Mouse (Mus musculus) skeletal muscle tissue, adult 2 months (tissue): ENCODE measurements around the gene Muc13.

Experiments used
- DNase-seq: peaks from one replicate; pipeline ENCODE4 v3.0.0-alpha.2; 2012; ENCODE audit warnings: low read depth, low spot score

The Muc13 gene

DNA sequence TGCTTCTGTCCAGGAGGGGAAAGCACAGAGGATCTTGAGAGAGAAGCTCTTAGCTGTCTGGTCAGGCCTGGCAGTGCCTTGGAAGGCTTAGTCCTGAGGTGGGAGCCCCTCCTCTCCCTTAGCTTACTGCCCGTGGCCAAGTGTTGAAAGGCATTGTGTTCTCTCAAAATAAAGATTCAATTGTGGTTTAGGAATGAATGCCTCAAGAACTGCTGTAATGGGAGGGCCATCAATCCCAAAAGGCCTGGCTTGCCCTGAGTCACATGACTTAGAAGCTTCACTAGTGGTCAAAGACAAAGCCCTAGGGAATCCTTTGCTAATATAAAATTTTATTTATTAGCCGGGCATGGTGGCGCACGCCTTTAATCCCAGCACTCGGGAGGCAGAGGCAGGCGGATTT lies 30.8 kb downstream of the Muc13 start:
- DNase-seq = no peak

DNA sequence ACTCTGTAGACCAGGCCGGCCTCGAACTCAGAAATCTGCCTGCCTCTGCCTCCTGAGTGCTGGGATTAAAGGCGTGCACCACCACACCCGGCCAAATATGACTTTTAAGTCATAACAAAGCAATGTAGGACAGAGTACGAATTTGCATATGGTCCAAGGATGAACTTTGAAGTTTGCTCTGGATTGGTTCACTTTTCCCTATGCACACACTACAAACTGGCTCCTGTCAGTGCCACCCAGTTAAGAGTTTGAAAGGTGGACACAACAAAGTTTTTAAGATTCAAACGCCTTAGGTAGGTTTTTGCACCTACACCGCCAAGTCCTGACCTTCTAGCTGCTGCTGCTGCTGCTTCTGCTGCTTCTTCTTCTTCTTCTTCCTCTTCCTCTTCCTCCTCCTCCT lies 34.7 kb downstream of the Muc13 start:
- DNase-seq = no peak

DNA sequence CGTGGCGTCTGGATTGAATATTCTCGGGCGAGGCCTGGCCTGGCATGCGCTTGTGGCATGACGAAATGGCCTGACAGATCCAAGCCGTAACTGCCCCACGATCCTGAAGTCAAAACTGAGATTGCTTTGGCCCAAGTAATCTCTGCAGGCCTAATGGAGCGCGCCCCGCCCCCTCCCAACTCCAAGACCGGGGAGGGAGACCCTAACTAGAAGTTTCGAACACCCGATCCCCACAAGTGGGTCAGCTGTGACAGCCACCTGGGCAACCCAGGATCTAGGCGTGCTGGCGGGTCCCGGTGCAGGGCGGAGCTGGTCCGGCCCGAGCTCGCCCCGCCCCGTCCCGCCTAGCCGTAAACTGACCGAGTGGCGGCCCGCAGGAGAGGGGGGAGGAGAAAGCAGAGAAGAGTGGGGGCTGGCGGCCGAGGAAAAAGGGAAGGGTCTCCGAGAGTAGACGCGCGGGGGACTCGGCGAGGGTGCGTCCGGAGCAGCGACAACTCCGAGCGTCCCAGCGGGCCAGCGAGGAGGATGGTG lies 35.5 kb downstream of the Muc13 start, which contains the start of gene Itgb5:
Gene Itgb5, plus strand, starts transcription at position 365 of the 531 bp plus-strand sequence.
- peak; percentile 53 for DNase-seq

DNA sequence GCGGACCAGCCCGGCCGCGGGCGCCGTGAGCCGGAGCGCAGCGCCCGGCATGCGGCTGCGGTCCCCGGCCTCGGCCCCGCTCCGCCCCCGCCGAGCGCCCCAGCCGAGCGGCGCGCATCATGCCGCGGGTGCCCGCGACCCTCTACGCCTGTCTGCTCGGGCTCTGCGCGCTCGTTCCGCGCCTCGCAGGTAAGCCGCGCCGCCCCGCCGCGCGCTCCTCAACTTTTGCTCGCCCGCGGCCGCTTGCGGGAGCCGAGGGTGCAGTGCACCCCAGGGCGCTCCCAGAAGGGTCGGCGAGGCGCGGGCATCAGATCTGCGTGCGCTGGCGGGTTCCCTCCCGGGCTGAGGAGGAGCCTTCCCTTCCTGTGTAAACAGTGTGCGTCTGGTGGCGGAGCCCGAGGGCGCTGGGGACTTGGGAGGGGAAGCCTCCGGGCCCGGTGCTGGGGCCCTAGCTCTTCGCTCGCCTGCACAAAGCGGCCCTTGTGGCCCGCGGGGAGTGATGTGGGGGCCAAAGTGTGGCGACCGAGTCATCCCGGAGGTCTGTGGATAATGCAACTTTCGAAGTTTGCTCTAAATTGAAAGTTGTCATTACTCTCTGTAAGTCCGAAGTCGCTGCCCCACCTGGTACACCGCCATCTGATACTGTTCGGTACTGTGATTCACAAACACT lies 36.1 kb downstream of the Muc13 start:
- no peak for DNase-seq

DNA sequence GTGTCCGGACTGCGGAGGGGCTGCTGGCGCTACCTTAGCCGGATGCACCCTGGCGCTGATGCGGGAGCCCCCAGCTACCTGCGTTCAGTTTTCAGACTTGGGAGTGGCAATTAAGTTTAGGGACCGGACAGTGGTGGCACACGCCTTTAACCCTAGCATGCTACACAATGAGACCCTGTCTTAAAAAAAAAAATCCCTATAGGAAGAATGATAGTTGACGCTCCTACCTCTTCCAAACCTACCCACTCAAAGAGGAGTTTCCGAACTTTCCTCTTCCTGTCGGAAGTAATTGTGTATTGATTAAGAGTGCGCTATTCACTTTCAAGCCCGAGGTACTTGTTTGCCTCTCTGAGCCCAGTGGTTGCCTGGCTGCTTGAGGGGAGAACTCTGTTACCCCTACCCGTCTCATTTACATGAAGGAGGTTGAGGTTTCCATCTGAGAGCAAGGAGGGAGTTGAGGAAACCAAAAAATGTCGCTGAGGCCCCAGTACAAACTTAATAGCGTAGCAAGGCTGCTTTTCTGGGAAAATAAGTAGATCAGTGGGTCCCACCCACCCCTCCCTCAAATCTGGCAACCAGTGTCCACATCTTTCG lies 36.8 kb downstream of the Muc13 start:
- DNase-seq = no peak

DNA sequence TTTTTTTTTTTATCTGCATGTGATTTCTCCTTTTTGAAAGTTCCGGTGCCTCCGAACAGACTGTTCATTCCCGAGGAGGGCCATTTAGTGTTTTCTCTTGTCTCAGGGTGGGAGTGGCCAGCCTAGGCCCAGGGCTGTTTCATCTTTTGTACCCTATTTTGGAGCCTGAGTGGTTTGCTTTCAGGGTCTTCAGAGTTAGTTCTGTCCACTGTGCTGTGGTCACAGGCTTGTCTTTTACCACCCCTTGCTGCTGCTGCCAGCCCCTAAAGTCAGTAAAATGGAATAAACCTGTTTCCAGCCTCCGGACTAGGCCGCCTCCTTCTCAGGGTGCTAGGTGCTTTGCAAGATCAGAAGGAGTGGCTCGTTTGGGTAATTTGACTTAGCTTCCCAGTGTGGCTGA lies 38.2 kb downstream of the Muc13 start:
- no peak for DNase-seq

DNA sequence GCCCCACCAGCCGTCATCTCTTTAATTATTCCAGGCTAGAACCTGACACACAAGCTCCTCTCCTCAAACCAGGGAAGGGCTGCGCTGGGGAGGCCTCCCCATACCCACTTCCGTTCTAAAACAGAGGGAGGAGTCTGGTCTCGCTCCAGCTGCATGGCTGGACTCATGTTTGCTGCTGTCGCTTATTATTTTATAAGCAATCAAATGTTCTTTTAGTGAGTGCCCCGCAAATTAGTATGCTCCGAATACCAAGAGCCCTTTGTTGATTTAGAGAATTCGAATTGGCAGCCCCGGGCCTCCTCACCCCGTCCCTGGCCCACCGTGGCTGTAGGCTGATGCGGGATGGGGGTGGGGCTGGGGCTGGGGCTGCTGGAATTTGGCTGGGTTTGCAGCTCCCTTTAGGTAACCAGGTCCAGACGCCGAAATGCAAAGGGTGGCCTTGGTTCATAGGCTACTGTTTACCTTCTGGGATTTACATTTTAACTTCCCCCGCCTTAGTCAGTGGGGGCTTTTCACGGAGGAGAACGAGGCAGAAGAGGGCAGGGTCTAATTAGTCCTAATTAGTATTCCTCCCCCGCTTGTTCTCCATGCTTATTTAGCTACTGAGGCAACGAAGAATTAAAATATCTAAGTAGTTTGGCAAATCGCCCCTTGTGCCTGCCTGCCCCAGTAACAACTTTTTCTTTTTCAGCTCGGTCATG lies 39.0 kb downstream of the Muc13 start:
- no peak for DNase-seq

DNA sequence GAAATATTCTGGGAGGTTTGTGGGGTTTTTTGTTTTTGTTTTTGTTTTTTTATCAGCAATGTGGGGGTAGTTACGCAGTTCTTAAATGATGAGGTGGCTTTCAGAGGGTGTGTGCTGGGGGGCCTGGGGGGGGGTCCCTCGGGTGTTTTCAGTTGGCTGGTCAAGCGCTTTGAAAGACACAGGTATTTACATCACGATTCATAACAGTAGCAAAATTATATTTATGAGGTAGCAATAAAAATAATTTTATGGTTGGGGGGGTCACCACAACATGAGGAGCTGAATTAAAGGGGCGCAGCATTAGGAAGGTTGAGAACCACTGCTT lies 39.6 kb downstream of the Muc13 start:
- DNase-seq = no peak

DNA sequence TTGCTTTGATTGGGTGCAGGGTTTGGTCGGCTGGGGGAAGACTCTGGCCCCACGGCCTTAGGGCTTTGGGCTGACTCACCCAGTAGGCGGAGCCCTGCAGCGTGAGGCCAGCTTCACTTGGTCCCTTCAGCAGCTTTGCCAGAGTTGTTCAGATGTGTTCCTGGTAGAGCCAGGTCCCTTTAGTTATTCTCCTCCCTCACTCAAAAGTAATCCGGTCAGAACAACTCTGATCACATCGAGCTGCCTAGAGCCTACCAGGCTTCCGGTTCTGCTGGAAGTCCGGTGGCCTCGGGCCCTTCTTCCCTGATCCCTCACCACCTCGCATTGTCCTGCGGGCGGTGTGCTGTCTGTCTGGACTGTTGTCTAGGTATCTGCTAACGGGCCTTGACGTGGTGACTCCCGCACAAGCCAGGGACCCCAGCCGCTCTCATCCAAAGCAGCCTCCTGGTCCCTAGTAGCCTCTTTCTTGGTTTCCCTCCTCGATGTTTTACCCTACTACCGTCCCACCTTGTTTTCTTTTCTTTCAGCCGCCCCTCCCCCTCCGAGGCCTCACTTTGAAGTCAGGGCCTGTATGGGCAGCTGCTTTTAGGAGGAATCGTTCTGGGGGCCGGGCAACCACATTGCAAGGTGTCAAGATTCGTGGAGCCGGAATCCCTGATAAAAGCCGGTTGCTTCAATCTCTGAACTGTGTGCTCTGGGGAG lies 40.1 kb downstream of the Muc13 start:
- peak; percentile 54 for DNase-seq

DNA sequence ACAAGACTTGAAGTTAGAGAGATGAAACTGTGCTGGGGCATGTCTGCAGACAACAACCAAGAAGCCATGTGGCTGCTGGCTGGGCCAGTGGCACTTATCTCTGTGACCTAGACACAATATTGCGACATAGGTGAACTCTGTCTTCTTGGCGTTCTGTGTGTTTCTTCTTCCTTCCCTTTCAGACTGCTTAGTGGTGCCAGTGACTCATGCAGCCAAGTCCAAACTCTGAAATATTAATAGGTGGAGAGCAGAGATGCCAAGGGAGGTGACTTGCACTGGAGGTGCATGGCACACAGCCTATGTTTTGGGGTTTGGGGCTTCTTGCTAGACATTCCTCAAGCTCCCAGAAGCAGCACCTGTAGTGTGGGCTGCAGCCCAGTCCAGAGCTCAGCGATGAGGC lies 42.8 kb downstream of the Muc13 start:
- DNase-seq = peak; percentile 84

DNA sequence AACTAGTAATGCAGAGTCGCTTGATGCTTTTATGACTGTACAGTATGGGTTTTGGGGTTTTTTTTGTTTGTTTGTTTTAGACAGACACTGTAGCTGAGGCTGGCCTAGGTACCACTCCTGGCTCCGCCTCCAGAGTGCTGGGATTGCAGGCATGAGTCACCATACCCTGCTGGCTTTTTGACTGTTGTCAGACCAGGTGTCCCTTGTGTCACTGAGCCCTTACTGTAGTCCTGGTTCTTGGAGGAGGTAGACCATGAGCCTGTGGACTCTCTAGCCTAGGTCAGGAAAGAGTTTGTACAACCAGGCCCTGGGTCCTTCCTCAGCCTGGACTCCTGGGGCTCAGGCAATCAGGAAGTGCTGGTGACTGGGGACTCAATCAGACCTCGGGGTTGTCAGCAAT lies 43.4 kb downstream of the Muc13 start:
- DNase-seq = no peak

DNA sequence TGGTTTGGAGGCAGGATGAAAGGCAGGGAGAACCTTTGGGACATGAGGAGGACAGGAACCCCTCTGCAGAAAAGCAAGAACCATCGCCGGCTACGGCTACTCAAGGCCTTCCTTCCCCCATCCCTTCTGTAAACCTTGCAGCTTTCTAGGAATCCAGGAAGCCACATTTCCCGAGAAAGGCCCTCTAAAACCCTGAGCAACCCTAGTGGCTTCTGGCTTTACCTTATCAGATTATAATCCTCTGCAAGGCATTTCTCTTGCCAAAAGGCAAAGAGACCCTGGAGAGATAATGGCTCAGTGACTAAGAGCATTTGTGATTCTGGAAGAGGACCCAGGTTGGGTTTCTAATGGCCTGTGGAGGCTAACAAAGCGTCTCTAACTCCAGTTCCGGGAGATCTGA lies 46.8 kb downstream of the Muc13 start:
- no peak for DNase-seq

DNA sequence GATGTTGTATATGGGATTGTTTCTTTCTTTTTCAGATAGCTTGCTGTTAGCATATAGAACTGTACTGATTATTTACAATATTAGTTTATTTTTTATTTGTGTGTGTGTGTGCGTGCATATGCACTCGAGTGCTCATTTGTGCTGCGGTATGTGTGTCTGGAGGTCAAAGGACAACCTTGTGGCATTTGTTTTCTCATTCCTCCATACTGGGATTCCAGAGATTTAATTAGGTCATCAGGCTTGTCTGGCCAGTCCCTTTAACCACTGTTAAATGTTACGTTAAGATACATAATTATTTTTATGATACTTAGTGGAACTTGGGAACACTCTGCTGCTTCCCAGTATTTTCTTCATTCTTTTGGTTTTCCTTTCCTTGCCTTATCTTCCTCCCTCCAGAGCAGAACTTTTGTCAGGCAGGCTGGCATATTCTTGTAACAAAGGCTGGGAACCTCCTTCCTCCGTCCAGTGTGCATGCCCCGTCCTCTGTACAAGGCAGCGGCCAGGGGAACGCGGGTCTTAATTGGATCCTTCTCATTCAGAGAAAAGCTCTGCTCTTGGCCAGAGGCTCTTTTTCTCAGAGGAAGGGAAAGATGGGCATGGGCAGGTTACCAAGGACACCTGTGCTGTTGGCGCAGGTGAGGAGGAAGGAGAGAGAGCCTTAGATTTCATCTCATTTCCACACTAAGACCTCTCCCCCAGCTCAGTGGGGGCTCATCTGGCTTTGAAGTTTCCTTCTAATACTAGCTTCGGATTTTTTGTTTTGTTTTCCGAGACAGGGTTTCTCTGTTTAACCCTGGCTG lies 48.4 kb downstream of the Muc13 start:
- DNase-seq = no peak

DNA sequence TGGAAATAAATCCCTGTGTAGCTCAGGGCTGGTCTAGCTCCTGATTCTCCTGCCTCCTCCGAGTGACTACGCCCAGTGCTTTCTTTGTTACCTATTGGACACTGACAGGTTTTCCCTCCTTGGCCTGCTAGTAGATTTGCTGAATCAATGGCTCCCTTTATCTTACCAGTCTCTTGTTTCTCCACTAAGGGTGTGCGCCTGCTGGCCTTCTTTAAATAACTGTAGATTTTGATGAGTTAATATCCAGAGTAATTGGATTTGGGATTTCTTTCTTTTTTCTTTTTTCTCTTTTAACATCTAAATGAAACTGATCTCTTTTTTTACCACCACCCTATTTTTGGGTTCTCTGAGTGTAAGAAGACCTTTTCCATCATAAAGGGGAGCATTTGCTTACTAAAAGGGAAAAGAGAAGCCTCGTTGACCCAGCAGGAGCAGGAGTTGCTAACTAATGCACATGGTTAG lies 50.3 kb downstream of the Muc13 start:
- DNase-seq = no peak

DNA sequence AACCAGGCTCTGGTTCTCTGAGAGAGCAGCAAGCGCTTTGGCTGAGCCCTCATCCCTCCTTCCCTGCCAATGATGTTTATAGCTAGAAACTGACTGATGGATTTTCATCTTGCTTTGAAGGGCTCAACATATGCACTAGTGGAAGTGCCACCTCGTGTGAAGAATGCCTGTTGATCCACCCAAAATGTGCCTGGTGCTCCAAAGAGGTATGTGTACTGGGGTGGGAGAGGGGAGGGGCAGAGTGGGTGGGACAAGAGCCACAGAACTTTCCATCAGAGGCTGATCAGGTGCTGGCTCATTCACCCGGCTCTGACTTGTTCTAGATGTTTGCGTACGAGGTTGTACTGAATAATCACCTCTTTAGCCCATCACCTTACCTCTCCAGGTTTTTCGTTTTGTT lies 51.0 kb downstream of the Muc13 start:
- no peak for DNase-seq

DNA sequence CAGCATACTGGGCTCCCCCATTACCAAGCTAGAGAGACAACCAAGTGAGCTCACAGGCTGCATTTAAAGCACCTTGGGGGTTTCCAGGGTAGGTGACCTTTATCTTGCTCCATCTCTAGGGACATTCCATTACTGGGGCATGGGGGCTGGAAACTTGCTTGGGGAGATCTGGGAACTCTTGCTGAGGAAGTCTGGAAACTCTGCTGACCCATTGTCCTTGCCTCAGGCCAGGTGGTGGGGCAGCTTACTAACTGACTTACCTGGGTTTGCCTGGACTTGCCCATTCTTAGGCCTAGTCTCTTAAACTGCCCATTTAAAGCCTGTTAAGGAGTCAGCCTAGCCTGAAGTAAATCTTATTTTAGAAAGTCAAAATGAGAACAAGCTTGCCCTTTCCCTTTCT lies 59.4 kb downstream of the Muc13 start:
- DNase-seq = no peak

DNA sequence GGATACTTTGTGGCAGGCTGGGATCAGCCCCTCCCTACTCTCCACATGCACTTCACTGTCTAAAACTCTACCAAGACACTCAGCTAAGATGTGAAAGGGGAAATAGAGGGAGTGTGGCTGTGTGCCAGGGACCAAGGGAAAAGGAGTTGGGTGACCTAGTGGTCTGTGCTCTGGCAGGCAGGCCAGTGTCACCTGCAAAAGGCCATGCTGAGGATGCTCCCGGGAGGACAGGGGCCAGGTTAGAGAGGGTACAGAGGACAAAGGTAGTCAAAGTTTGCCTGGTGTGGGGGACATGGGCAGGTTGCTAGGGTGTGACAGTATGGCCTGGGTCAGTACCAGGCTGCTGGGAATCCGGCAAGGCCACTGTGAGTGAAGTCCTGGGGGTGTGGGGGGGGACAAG lies 64.9 kb downstream of the Muc13 start:
- no peak for DNase-seq

DNA sequence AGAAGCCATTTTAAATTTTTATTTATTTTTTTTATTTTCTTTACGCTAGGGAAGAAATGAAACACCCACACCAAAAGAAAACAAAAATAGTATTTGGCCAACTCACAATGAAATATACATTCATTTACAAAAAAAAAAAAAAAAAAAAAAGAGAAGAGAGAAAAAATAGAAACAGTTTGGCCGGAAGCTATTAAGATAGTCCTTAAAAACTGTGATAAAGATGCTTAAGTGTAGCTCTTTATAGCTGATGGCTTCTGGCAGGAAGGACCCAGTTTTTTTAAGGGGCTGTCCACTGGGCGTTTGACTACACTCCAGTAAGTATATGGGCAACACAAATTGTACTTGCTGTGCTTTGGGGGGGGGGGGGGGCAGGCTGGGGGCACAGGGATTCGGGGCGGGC lies 65.5 kb downstream of the Muc13 start:
- DNase-seq = no peak

DNA sequence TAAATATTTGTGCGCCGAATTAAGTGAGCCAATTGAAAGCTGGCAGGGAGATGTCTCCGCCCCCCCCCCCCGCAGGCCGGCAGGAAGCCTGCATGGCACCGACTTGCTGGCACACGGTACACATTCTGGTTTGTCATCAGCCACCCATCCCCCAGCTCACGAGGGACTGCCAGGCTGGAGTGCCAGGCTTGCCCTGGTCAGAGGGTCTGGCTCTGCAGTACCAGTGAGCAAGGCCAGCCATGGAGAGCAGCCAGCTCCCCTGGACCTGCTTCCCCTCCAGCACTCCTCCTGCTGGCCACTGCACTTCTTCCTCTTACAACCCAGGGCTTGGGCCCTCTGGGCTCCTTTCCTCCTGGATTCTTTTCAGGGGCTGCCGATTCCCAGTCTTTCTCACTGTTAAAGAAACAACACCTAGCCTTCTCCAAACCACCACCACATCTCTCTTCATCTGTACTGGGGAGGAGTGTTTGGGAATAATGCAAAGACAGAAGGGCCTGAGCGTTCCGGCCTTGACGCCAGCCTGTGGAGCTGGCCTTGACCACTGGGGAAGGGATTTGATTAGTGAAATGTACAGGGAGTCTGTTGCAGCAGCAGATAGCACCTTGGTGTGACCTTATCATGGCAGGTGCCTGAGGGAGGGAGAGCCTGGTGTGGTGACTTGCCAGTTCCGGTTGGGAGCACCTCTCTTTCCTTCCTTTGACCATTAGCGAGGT lies 66.3 kb downstream of the Muc13 start:
- DNase-seq = peak; percentile 94

DNA sequence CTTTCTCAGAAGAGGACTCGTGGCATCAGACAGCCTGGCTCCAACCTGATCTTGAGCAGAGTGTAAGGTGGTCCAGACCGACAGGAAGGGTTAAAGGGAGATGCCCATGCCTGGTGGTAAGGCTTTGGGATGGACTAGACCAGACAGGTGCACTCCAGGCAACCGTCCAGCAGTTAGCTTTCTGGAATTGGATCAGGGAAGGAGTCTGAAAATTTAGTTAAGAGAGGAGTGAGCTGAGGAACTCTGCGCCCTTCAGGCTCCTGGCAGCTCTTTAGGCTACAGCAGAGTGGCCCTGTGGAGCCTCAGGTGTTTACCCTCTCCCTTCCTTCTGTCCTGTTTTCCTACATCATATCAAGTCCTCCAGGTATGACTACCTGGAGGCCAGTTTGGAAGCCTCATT lies 68.6 kb downstream of the Muc13 start:
- DNase-seq = no peak

DNA sequence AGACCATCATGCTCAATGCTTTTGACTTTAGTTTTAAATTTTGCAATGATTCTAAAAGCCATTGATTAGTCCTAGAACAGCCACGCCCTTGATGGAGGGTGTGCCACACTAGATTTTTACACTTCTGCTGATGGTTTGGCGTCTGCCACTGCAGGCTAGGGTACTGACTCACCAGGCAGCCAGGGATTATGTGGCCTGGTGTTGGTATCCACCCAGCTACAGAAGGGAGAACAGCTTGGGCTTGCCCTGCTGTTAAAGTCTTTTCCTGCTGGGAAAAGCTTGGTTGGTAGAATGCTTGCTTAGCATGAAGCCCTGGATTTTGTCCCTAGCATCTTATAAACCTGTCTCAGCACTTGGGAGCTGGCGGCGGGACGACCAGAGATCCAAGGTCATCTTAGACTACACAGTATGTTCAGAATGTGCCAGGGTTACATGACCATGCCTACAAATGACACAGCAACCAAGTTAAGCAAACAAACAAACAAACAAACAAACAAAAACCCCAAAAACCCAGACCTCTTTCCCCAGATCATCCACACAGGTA lies 69.4 kb downstream of the Muc13 start:
- no peak for DNase-seq
